Comparison of ENCODE assay signal across 15 mouse cellular contexts in genomic region chr2:71534242-71535052, GRCm38 (mm10). TPM values are rescaled to one million over a fixed set of nuclear protein-coding genes. Genes with fewer than 3 reads are reported as not detected.
DNase-seq lines count a peak whose midpoint lies in the region; ATAC-seq and TF ChIP-seq lines count a peak whose summit lies in the region.
"Had no signal": no experiment of that assay in that cellular context is flagged by ENCODE, and none has a peak within 500 bp of the region (broad histone marks: within the 10 kb centered on the region; RNA-seq: fewer than 3 reads in every experiment).

No protein-coding gene starts in this region.

- no peak for TF ChIP-seq CTCF in lung, embryonic 14.5 days (IDR thresholded peaks at IDR 0.05; ENCODE audit: low read depth)

- H3K27me3 ChIP-seq in lung, embryonic 14.5 days (ENCODE audit: insufficient read depth, low read length): peaks cover 97% of the 10 kb centered on the region
- H3K27me3 ChIP-seq in forebrain, embryonic 11.5 days (ENCODE audit: control insufficient read depth, insufficient read depth, low read length): peaks cover 89% of the 10 kb centered on the region
- H3K27me3 ChIP-seq in midbrain, embryonic 14.5 days (ENCODE audit: control insufficient read depth, insufficient read depth, low read length): peaks cover 95% of the 10 kb centered on the region

- no peaks in the 10 kb centered on the region for H3K36me3 ChIP-seq in lung, embryonic 14.5 days (ENCODE audit: insufficient read depth)
- H3K36me3 ChIP-seq in forebrain, embryonic 11.5 days (ENCODE audit: control insufficient read depth, insufficient read depth, low read length): no peaks in the 10 kb centered on the region
- no peaks in the 10 kb centered on the region for H3K36me3 ChIP-seq in midbrain, embryonic 14.5 days (ENCODE audit: control insufficient read depth, insufficient read depth, low read length)
- H3K36me3 ChIP-seq: kidney, embryonic 15.5 days; liver, embryonic 13.5 days had no signal

- no peak overlapping the region for H3K27ac ChIP-seq in lung, embryonic 14.5 days (ENCODE audit: low read depth)
- H3K27ac ChIP-seq in forebrain, embryonic 11.5 days (ENCODE audit: low read depth, low read length): peak overlapping the region; percentile 68
- no peak overlapping the region for H3K27ac ChIP-seq in midbrain, embryonic 14.5 days (replicated peaks; ENCODE audit: low read depth, low read length)
- H3K27ac ChIP-seq: gastrocnemius, adult 2 months; kidney, embryonic 15.5 days; liver, embryonic 13.5 days had no signal

- H3K9ac ChIP-seq in lung, embryonic 14.5 days: no peak overlapping the region
- peak overlapping the region; percentile 37 for H3K9ac ChIP-seq in forebrain, embryonic 11.5 days (ENCODE audit: low read length)
- H3K9ac ChIP-seq in midbrain, embryonic 14.5 days (replicated peaks; ENCODE audit: low read length): no peak overlapping the region
- H3K9ac ChIP-seq: kidney, embryonic 15.5 days; liver, embryonic 13.5 days had no signal

- WGBS in lung, embryonic 14.5 days: 1% methylated on average over 20 of the region's 20 CpGs
- 1% methylated on average over 20 of the region's 20 CpGs for WGBS in forebrain, embryonic 11.5 days
- under 1% methylated on average over 20 of the region's 20 CpGs for WGBS in midbrain, embryonic 14.5 days

- intact Hi-C loops in left cerebral cortex, postnatal 4 days (cut with DNase I): loop anchor here (10.0 kb wide), 1 partner anchor 970 kb away; no protein-coding TSS in a partner anchor

- no peak for ATAC-seq in lung, embryonic 14.5 days (ENCODE audit: insufficient read depth)
- ATAC-seq in common myeloid progenitor, adult 5-6 weeks (replicated peaks; ENCODE audit: low read depth, poor library complexity, severe bottlenecking): peak; percentile 26; the same call in 1 of the 2 replicates
- no peak for ATAC-seq in forebrain, embryonic 11.5 days (replicated peaks; ENCODE audit: low FRiP score)
- ATAC-seq in midbrain, embryonic 14.5 days (ENCODE audit: low FRiP score, low TSS enrichment): no peak

- H3K4me3 ChIP-seq in lung, embryonic 14.5 days (ENCODE audit: low read depth, low read length): no peak overlapping the region
- peak overlapping the region; percentile 22 for H3K4me3 ChIP-seq in forebrain, embryonic 11.5 days (ENCODE audit: low read depth, low read length)
- 0 out of 2 replicates have a peak overlapping the region, but pooled peaks have one; percentile 1 for H3K4me3 ChIP-seq in midbrain, embryonic 14.5 days (replicated peaks; ENCODE audit: low read depth, low read length)
- H3K4me3 ChIP-seq: gastrocnemius, adult 2 months; kidney, embryonic 15.5 days; liver, embryonic 13.5 days had no signal

- no peak overlapping the region for H3K4me2 ChIP-seq in lung, embryonic 14.5 days
- peak overlapping the region; percentile 31 for H3K4me2 ChIP-seq in forebrain, embryonic 11.5 days (ENCODE audit: low read depth, low read length, severe bottlenecking)
- no peak overlapping the region for H3K4me2 ChIP-seq in midbrain, embryonic 14.5 days (ENCODE audit: low read length)
- H3K4me2 ChIP-seq: kidney, embryonic 15.5 days; liver, embryonic 13.5 days had no signal

- peak; percentile 5 for DNase-seq in lung, embryonic 14.5 days
- no peak for DNase-seq in lung, adult 18-20 months
- peak; percentile 53 for DNase-seq in forebrain, embryonic 11.5 days (ENCODE audit: low spot score)
- peak; percentile 19 for DNase-seq in midbrain, embryonic 14.5 days
- no peak for DNase-seq in cerebellum, adult 8-10 months
- DNase-seq in right cerebral cortex, adult 18-20 months: no peak
- no peak for DNase-seq in left cerebral cortex, postnatal 4 days
- DNase-seq: cerebellum, postnatal 36 days; gastrocnemius, adult 2 months; layer of hippocampus, adult 9-11 months; liver, embryonic 13.5 days had no signal

- H3K4me1 ChIP-seq in lung, embryonic 14.5 days (ENCODE audit: insufficient read depth): no peaks in the 10 kb centered on the region
- H3K4me1 ChIP-seq in forebrain, embryonic 11.5 days (replicated peaks; ENCODE audit: control insufficient read depth, insufficient read depth, low read length): peaks cover 11% of the 10 kb centered on the region; the same call in 1 of the 2 replicates
- H3K4me1 ChIP-seq in midbrain, embryonic 14.5 days (ENCODE audit: control insufficient read depth, insufficient read depth, low read length): no peaks in the 10 kb centered on the region

- H3K9me3 ChIP-seq in lung, embryonic 14.5 days (ENCODE audit: low read depth, low read length): no peaks in the 10 kb centered on the region
- H3K9me3 ChIP-seq in forebrain, embryonic 11.5 days (ENCODE audit: control insufficient read depth, low read length): no peaks in the 10 kb centered on the region
- no peaks in the 10 kb centered on the region for H3K9me3 ChIP-seq in midbrain, embryonic 14.5 days (ENCODE audit: control insufficient read depth, low read length)
- H3K9me3 ChIP-seq: kidney, embryonic 15.5 days; liver, embryonic 13.5 days had no signal

RNA-seq across cellular contexts. Expression of gene Dlx1, which starts 6.5 kb away (rescaled TPM):
- polyA plus RNA-seq in lung, embryonic 14.5 days (2014; fragmentation: Nextera tagmentation; extraction: Ambion mirVana): 0.32 TPM in 1 of 2 replicates, not detected in the other
- total RNA-seq in common myeloid progenitor, adult 5-6 weeks (2017): not detected in 2 replicates
- polyA plus RNA-seq in forebrain, embryonic 11.5 days (2014; fragmentation: Nextera tagmentation; extraction: Ambion mirVana): 118 and 133 TPM in 2 replicates
- polyA plus RNA-seq in midbrain, embryonic 14.5 days (2014; fragmentation: Nextera tagmentation; extraction: Ambion mirVana): 0.61 and 0.72 TPM in 2 replicates
- total RNA-seq in left cerebral cortex, postnatal 4 days (2021): 10 to 100 TPM; 52.3 to 63.1 TPM
- polyA plus RNA-seq: neural tube, embryonic 14.5 days had no signal

RNA-seq across cellular contexts. Expression of gene Dlx2, which starts 12.1 kb away (rescaled TPM):
- 0.07 TPM in 1 of 2 replicates, not detected in the other for polyA plus RNA-seq in lung, embryonic 14.5 days (2014; fragmentation: Nextera tagmentation; extraction: Ambion mirVana)
- not detected in 2 replicates for total RNA-seq in common myeloid progenitor, adult 5-6 weeks (2017)
- polyA plus RNA-seq in forebrain, embryonic 11.5 days (2014; fragmentation: Nextera tagmentation; extraction: Ambion mirVana): 66.7 and 67.8 TPM in 2 replicates
- polyA plus RNA-seq in midbrain, embryonic 14.5 days (2014; fragmentation: Nextera tagmentation; extraction: Ambion mirVana): 0.41 and 0.67 TPM in 2 replicates
- 10 to 100 TPM; 20.6 to 22.4 TPM for total RNA-seq in left cerebral cortex, postnatal 4 days (2021)
- total RNA-seq: gastrocnemius, adult 2 months; heart, postnatal 25 days had no signal
- polyA plus RNA-seq: liver, embryonic 13.5 days; neural tube, embryonic 14.5 days had no signal

Comparison
In these comparisons a context has a peak if more than half of its experiments do, and no peak if none do; other contexts are left out.
1. DNase-seq: peak in lung, embryonic 14.5 days (single experiment), forebrain, embryonic 11.5 days (single experiment) and midbrain, embryonic 14.5 days (single experiment); none in lung, adult 18-20 months (0 of 2), cerebellum, adult 8-10 months (single experiment), right cerebral cortex, adult 18-20 months (single experiment) and left cerebral cortex, postnatal 4 days (single experiment).
2. RNA of gene Dlx1, which starts 6.5 kb away (polyA plus RNA-seq): 118 to 133 TPM in forebrain, embryonic 11.5 days; 0.61 to 0.72 TPM in midbrain, embryonic 14.5 days and 0.32 TPM in lung, embryonic 14.5 days; every median in the first group is over 10 times any median in the second.
3. RNA of gene Dlx2, which starts 12.1 kb away (polyA plus RNA-seq): 66.7 to 67.8 TPM in forebrain, embryonic 11.5 days; 0.41 to 0.67 TPM in midbrain, embryonic 14.5 days and 0.07 TPM in lung, embryonic 14.5 days; every median in the first group is over 10 times any median in the second.